Mouse (Mus musculus) megakaryocyte, embryonic 14.5 days (primary cell): ENCODE measurements at regions not wholly inside any gene's neighbourhood (a gene's known extent, or its start where the extent isn't known, plus 50 kb on each side); places are given as distances from the start of the nearest gene placed in this dataset.

Source experiments
- FLI1 ChIP-seq: IDR thresholded peaks from 2 replicates; pipeline ENCODE4 v1.6.1; 2012; ENCODE audit warnings: low read length, inconsistent platforms, mixed read lengths
- GATA1 ChIP-seq: IDR thresholded peaks from 3 replicates; pipeline ENCODE4 v1.6.1; 2012; ENCODE audit warnings: mixed read lengths, low read length, inconsistent platforms, borderline replicate concordance

DNA sequence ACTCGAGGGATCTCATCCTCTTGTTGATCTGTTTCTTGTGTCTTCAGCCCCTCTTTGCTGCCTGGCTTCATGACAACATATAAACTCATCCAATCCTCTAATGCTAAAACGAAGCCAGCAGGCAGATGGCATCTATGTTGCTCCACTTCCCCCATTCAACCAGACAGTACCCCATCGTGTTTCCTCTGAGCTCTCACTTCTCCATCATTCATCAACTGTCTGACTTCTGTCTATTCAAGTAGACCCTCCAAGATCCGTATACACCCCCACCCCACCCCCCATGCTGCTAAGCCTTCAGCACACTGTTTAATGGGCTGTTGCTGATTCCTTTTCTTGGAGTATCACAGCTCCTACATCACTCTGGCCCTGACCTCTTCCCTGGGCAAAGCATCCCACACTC, 429.0 kb downstream of the Nedd1 start:
- TF ChIP-seq GATA1 (no peak), FLI1 (no peak)
